Mouse (Mus musculus) embryonic facial prominence, embryonic 14.5 days (tissue): ENCODE results near the gene Crtc1. TPM values are rescaled to one million over a fixed set of nuclear protein-coding genes. Genes with fewer than 3 reads are reported as not detected.

Experiments used
- ATAC-seq: fragments of 200-750 bp; cut with Nextera tagmentation; 2 replicates; pipeline ENCODE4 v1.8.0; 2017; ENCODE audit warnings: low read depth, moderate number of reproducible peaks, moderate TSS enrichment
- DNase-seq: peaks from one replicate; pipeline ENCODE4 v3.0.0-alpha.2; 2015; ENCODE audit warnings: low spot score
- H3K27ac ChIP-seq: fragments of 300-500 bp; sonication (generic); replicated peaks from 2 replicates; pipeline ENCODE4 v1.5.1; 2014; ENCODE audit warnings: low read depth, mild to moderate bottlenecking, low read length, moderate library complexity
- H3K27me3 ChIP-seq: fragments of 300-500 bp; sonication (generic); replicated peaks from 2 replicates; pipeline ENCODE4 v1.6.1; 2014; ENCODE audit warnings: low read length; ENCODE audit not compliant: control insufficient read depth, insufficient read depth
- H3K36me3 ChIP-seq: fragments of 300-500 bp; sonication (generic); 2 replicates; pipeline ENCODE4 v1.6.1; 2014; ENCODE audit warnings: low read length, mixed read lengths; ENCODE audit not compliant: control insufficient read depth, insufficient read depth
- H3K4me1 ChIP-seq: fragments of 300-500 bp; sonication (generic); 2 replicates; pipeline ENCODE4 v1.6.1; 2014; ENCODE audit warnings: antibody characterized with exemption, low read length; ENCODE audit not compliant: control insufficient read depth, insufficient read depth
- H3K4me2 ChIP-seq: fragments of 300-500 bp; sonication (generic); 2 replicates; pipeline ENCODE4 v1.6.1; 2014; ENCODE audit warnings: low read depth, mild to moderate bottlenecking, low read length, moderate library complexity, mixed read lengths
- H3K4me3 ChIP-seq: fragments of 300-500 bp; sonication (generic); 2 replicates; pipeline ENCODE4 v1.5.1; 2014; ENCODE audit warnings: low read depth, mild to moderate bottlenecking, low read length
- H3K9ac ChIP-seq: fragments of 300-500 bp; sonication (generic); 2 replicates; pipeline ENCODE4 v1.6.1; 2014; ENCODE audit warnings: low read depth, mild to moderate bottlenecking, low read length, moderate library complexity, mixed read lengths
- H3K9me3 ChIP-seq: fragments of 300-500 bp; sonication (generic); 2 replicates; pipeline ENCODE4 v1.6.1; 2016; ENCODE audit warnings: low read length; ENCODE audit not compliant: control insufficient read depth
- WGBS: fragments of 180-500 bp; shearing (Covaris S2); extraction: QIAGEN DNeasy Blood & Tissue Kit; methylation state at CpG from one replicate; pipeline ENCODE4 v1.1.7; 2014; 5-methylcytosine and 5-hydroxymethylcytosine counted together
- polyA plus RNA-seq: library from polyadenylated mRNA; unstranded; fragments of >200 nt; fragmentation: Nextera tagmentation; extraction: Ambion mirVana; gene quantifications from 2 replicates; pipeline ENCODE4 v1.2.1, GENCODE M21; 2014

Crtc1 gene
- polyA plus RNA-seq, 1 experiment from 2014 or later = 19.3 TPM

- H3K36me3 ChIP-seq = 0 out of 2 replicates have a peak, but pooled peaks cover 6% of the 10 kb centered on the region
- no peak overlapping the region for H3K27ac ChIP-seq
- H3K27me3 ChIP-seq = no peaks in the 10 kb centered on the region
- no peaks in the 10 kb centered on the region for H3K4me1 ChIP-seq
- no peak for DNase-seq
- no peaks in the 10 kb centered on the region for H3K9me3 ChIP-seq
- H3K4me2 ChIP-seq = no peak overlapping the region
- H3K9ac ChIP-seq = peak overlapping the region; percentile 20; the same call in 1 of the 2 replicates
- no peak for ATAC-seq
- H3K4me3 ChIP-seq = no peak overlapping the region
- 51% methylated on average over 11 of the region's 11 CpGs for WGBS
Observed at GRCm38 (mm10) chr8:70466771-70467170, 27.4 kb upstream of the Crtc1 start.

GRCm38 (mm10) chr8:70466305-70466704 is 26.9 kb upstream of the Crtc1 start:
- H3K9me3 ChIP-seq = no peaks in the 10 kb centered on the region
- H3K4me2 ChIP-seq = no peak overlapping the region
- H3K4me3 ChIP-seq = no peak overlapping the region
- no peaks in the 10 kb centered on the region for H3K4me1 ChIP-seq
- 85% methylated on average over 4 of the region's 4 CpGs for WGBS
- DNase-seq (no peak), ATAC-seq (no peak)
- no peaks in the 10 kb centered on the region for H3K27me3 ChIP-seq
- H3K9ac ChIP-seq = no peak overlapping the region
- 0 out of 2 replicates have a peak, but pooled peaks cover 6% of the 10 kb centered on the region for H3K36me3 ChIP-seq
- H3K27ac ChIP-seq = no peak overlapping the region

DNA sequence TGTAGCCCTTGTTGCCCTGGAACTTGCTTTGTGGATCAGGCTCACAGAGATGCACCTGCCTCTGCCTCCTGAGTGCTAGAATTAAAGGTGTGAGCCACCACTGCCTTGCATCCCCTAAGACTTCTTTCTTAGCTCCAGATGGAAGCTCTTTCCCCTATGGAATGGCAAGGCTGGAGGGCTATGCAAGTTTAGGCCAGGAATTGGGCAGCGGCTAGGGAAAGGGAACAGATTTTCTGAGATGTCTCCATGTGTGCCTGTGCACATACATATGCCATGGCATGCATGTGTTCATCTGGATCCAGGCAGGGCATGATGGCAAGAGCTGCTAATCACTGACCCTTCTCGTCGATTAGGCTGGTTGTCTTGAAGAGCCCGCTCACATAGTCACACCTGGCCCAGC is 26.3 kb upstream of the Crtc1 start:
- ATAC-seq (no peak), DNase-seq (no peak)
- no peaks in the 10 kb centered on the region for H3K4me1 ChIP-seq
- H3K4me3 ChIP-seq = no peak overlapping the region
- no peak overlapping the region for H3K27ac ChIP-seq
- no peaks in the 10 kb centered on the region for H3K27me3 ChIP-seq
- no peak overlapping the region for H3K9ac ChIP-seq
- no peak overlapping the region for H3K4me2 ChIP-seq
- 96% methylated on average over 4 of the region's 4 CpGs for WGBS
- H3K36me3 ChIP-seq = 0 out of 2 replicates have a peak, but pooled peaks cover 6% of the 10 kb centered on the region
- H3K9me3 ChIP-seq = no peaks in the 10 kb centered on the region

DNA sequence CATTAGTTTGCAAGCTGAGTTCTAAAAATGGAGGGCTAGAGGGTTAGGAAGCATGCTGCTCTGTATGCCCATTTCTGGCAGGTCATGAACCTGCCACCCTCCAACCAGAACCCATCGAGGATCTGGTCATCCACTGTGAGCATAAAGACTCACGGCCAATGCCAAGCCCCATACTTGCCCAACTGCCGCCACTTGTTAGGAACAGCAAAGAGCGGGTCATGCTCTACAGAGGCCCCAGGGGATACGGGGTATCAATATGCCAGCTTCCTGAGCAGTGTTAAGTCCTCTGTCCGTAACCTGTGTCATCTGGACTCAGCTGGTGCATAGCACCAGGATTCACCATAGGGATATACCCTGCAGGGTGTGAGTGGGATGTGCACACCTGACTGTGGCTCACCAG is 24.8 kb upstream of the Crtc1 start:
- H3K4me1 ChIP-seq = no peaks in the 10 kb centered on the region
- no peak overlapping the region for H3K27ac ChIP-seq
- no peaks in the 10 kb centered on the region for H3K27me3 ChIP-seq
- H3K4me3 ChIP-seq = no peak overlapping the region
- ATAC-seq (no peak), DNase-seq (no peak)
- WGBS = 91% methylated on average over 6 of the region's 6 CpGs
- peaks cover 5% of the 10 kb centered on the region for H3K36me3 ChIP-seq
- no peak overlapping the region for H3K4me2 ChIP-seq
- H3K9me3 ChIP-seq = no peaks in the 10 kb centered on the region
- no peak overlapping the region for H3K9ac ChIP-seq

- Histone ChIP-seq H3K4me1 (no peaks in the 10 kb centered on the region), H3K4me3 (no peak overlapping the region), H3K4me2 (no peak overlapping the region), H3K27ac (no peak overlapping the region), H3K9ac (no peak overlapping the region), H3K27me3 (no peaks in the 10 kb centered on the region), H3K36me3 (peaks cover 7% of the 10 kb centered on the region), H3K9me3 (no peaks in the 10 kb centered on the region)
- DNase-seq (no peak), ATAC-seq (no peak)
- WGBS = 72% methylated on average over 4 of the region's 4 CpGs
Observed at GRCm38 (mm10) chr8:70463306-70463705, 23.9 kb upstream of the Crtc1 start.

GRCm38 (mm10) chr8:70462516-70462813 is 23.1 kb upstream of the Crtc1 start:
- Histone ChIP-seq H3K9me3 (no peaks in the 10 kb centered on the region), H3K27ac (no peak overlapping the region), H3K27me3 (no peaks in the 10 kb centered on the region), H3K4me3 (no peak overlapping the region), H3K4me1 (no peaks in the 10 kb centered on the region), H3K36me3 (peaks cover 7% of the 10 kb centered on the region), H3K4me2 (no peak overlapping the region), H3K9ac (no peak overlapping the region)
- ATAC-seq = no peak
- DNase-seq = no peak
- 91% methylated on average over 8 of the region's 8 CpGs for WGBS

DNA sequence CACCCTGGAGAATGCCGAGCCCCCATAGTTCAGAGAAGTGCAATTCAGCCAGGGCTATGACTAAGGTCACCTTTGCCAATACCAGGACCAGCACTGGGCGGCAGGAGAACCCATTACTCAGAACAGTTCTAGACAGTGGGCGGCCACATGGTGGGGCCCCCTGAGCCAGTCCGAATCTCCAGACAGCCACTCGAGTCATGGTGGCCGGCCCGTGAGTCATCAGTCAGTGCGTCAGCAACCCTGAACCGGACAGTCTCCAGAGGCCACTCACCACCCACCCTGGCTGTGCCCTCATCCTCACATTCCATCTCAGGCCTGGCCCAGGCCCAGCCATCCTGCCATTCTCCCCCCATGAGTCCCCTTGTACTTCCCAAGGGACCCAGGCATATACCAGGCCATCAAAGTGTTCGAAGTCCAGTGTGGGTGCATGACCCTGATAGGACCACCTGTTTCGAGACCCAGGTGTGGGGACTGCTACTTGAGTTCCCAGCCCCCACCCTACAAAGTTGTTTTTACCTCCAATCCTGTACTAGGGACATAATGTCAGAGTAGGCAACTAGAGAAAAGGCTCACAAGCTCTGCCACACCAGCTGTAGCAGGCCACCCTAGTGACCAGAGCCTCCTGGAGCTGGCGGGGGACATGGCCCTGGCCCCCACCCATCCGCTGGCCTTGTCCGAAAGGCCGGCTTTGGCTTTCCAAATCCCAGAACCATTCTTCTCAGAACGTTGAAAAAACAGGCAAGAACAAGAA is 22.6 kb upstream of the Crtc1 start:
- no peak overlapping the region for H3K4me2 ChIP-seq
- no peak for ATAC-seq
- H3K9me3 ChIP-seq = no peaks in the 10 kb centered on the region
- DNase-seq = no peak
- peaks cover 7% of the 10 kb centered on the region for H3K36me3 ChIP-seq
- H3K4me1 ChIP-seq = no peaks in the 10 kb centered on the region
- H3K9ac ChIP-seq = no peak overlapping the region
- H3K4me3 ChIP-seq = no peak overlapping the region
- H3K27ac ChIP-seq = no peak overlapping the region
- H3K27me3 ChIP-seq = no peaks in the 10 kb centered on the region
- WGBS = 91% methylated on average over 13 of the region's 16 CpGs

DNA sequence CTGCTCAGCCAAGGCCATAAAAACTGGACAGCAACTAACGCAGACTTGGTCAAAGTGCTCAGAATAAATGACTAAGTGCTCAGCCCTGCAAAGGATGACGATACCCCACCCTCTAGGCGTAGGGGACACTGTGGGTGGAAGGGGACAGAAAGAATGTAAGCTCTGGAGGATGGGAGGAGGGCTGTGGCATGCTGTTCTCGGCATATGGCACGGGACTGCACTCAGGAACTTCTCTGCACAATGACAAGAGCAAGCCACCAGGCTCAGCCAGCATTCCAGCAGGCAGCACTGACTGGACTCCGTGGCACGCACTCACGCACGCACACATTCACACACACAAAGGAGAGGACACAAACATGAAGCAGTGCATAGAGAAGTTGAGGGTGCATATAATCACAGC is 21.2 kb upstream of the Crtc1 start:
- H3K4me3 ChIP-seq = no peak overlapping the region
- H3K9me3 ChIP-seq = no peaks in the 10 kb centered on the region
- DNase-seq = no peak
- 81% methylated on average over 9 of the region's 9 CpGs for WGBS
- no peak overlapping the region for H3K4me2 ChIP-seq
- no peak for ATAC-seq
- H3K27me3 ChIP-seq = no peaks in the 10 kb centered on the region
- H3K27ac ChIP-seq = no peak overlapping the region
- no peak overlapping the region for H3K9ac ChIP-seq
- peaks cover 7% of the 10 kb centered on the region for H3K36me3 ChIP-seq
- H3K4me1 ChIP-seq = no peaks in the 10 kb centered on the region

DNA sequence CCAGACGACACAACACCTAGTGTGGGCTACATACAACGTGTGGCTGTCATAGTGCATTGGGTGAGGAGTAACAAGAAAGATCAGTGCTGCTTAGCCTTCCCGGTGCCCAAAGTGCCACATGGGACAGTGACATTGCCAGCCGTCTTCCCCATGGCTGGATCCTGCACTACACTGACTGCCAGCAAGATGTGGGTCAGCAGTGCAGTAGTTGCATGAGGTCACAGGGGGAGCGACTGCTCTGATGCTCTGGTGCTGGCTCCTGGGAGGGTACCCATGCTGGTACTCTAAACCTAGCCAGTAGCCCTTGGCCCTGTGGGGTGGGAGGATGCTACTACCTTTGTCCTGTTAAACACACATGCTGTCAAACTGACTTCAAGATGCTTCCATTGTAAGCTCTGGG is 20.8 kb upstream of the Crtc1 start:
- 88% methylated on average over 5 of the region's 5 CpGs for WGBS
- no peak for ATAC-seq
- DNase-seq = no peak
- no peaks in the 10 kb centered on the region for H3K9me3 ChIP-seq
- H3K36me3 ChIP-seq = peaks cover 7% of the 10 kb centered on the region
- H3K27ac ChIP-seq = no peak overlapping the region
- no peaks in the 10 kb centered on the region for H3K4me1 ChIP-seq
- no peak overlapping the region for H3K4me2 ChIP-seq
- no peak overlapping the region for H3K9ac ChIP-seq
- no peaks in the 10 kb centered on the region for H3K27me3 ChIP-seq
- H3K4me3 ChIP-seq = no peak overlapping the region
